Mouse (Mus musculus): ENCODE data around the gene Cyp26b1.
"Not testable (repeated sequence)": the region's sequence is repeated elsewhere in the genome, so short reads cannot be mapped to it uniquely, and the experiment has no call there.

The Cyp26b1 gene

GRCm38 (mm10) chr6:84593693-84594092, at the start of gene Cyp26b1:
Gene Cyp26b1 (minus strand): TSS chr6:84593908.
- no peak for DNase-seq

GRCm38 (mm10) chr6:84641062-84641431, 47.3 kb upstream of the Cyp26b1 start:
- no peak for DNase-seq

- peak; percentile 68 for DNase-seq
Observed at GRCm38 (mm10) chr6:84640324-84641061, 46.8 kb upstream of the Cyp26b1 start.

GRCm38 (mm10) chr6:84638206-84638605, 44.5 kb upstream of the Cyp26b1 start:
- DNase-seq: no peak

- DNase-seq: no peak
Observed at GRCm38 (mm10) chr6:84631588-84631987, 37.9 kb upstream of the Cyp26b1 start.

- peak; percentile 26 for DNase-seq
Observed at GRCm38 (mm10) chr6:84630276-84630675, 36.6 kb upstream of the Cyp26b1 start.

- no peak for DNase-seq
Observed at GRCm38 (mm10) chr6:84628831-84629230, 35.1 kb upstream of the Cyp26b1 start.

- no peak for DNase-seq
Observed at GRCm38 (mm10) chr6:84626398-84626797, 32.7 kb upstream of the Cyp26b1 start.

- DNase-seq: no peak
Observed at GRCm38 (mm10) chr6:84619166-84619565, 25.5 kb upstream of the Cyp26b1 start.

- DNase-seq: no peak
Observed at GRCm38 (mm10) chr6:84617051-84617450, 23.3 kb upstream of the Cyp26b1 start.

- DNase-seq: no peak
Observed at GRCm38 (mm10) chr6:84616586-84616985, 22.9 kb upstream of the Cyp26b1 start.

- DNase-seq: no peak
Observed at GRCm38 (mm10) chr6:84613561-84613960, 19.9 kb upstream of the Cyp26b1 start.

GRCm38 (mm10) chr6:84601136-84601889, 7.6 kb upstream of the Cyp26b1 start:
- no peak for DNase-seq

GRCm38 (mm10) chr6:84599296-84599695, 5.6 kb upstream of the Cyp26b1 start:
- not testable (repeated sequence) for DNase-seq

- no peak for DNase-seq
Observed at GRCm38 (mm10) chr6:84598725-84599124, 5.0 kb upstream of the Cyp26b1 start.

GRCm38 (mm10) chr6:84594626-84595025, 918 bp upstream of the Cyp26b1 start:
- DNase-seq: peak; percentile 30

- DNase-seq: no peak
Observed at GRCm38 (mm10) chr6:84590961-84591745, 2.6 kb downstream of the Cyp26b1 start.

GRCm38 (mm10) chr6:84589742-84590686, 3.7 kb downstream of the Cyp26b1 start:
- peak; percentile 93 for DNase-seq

GRCm38 (mm10) chr6:84588895-84589652, 4.6 kb downstream of the Cyp26b1 start:
- DNase-seq: peak; percentile 84

- DNase-seq: peak; percentile 68
Observed at GRCm38 (mm10) chr6:84588221-84588894, 5.3 kb downstream of the Cyp26b1 start.
